Mouse (Mus musculus) left cerebral cortex, adult 2 months (tissue): Measurements from ENCODE around the gene Kbtbd8. TPM values are rescaled to one million over a fixed set of nuclear protein-coding genes. Genes with fewer than 3 reads are reported as not detected.

Source experiments
- DNase-seq, 2 experiments: peaks; one replicate each; pipeline ENCODE4 v3.0.0; 2021 to 2022; ENCODE audit warnings: low spot score in 2 of 2, mixed read lengths in 1 of 2; ENCODE audit errors: extremely low spot score in 1 of 2
- H3K27ac ChIP-seq: fragments of 200-600 bp; 2 replicates; pipeline ENCODE4 v1.8.1; 2022
- H3K4me3 ChIP-seq: fragments of 200-600 bp; 2 replicates; pipeline ENCODE4 v1.8.1; 2022
- CTCF ChIP-seq: fragments of 200-600 bp; IDR thresholded peaks from 2 replicates; pipeline ENCODE4 v1.8.1; 2022; ENCODE audit warnings: antibody characterized with exemption, mild to moderate bottlenecking, moderate library complexity
- intact Hi-C: fragments of 180-260 bp; cut with DNase I; formaldehyde crosslinking; loops from one replicate; pipeline ENCODE4 v1.15.1; 2025
- total RNA-seq, 2 experiments: library from RNA; stranded (reverse); gene quantifications; 2 replicates each; pipeline ENCODE4 v1.2.3; 2021

Gene Kbtbd8
- total RNA-seq, 2 experiments from 2014 or later = 10.1 to 10.4 TPM

- intact Hi-C loops = loop anchor here (5.0 kb wide), 1 partner anchor 86 kb away; no protein-coding TSS in a partner anchor
- H3K27ac ChIP-seq = no peak overlapping the region
- no peak for TF ChIP-seq CTCF
- DNase-seq = no peak
- no peak overlapping the region for H3K4me3 ChIP-seq
Observed at GRCm38 (mm10) chr6:95116513-95116912, 527 bp upstream of the Kbtbd8 start.

- DNase-seq = peak; percentile 92 to 96
- peak; percentile 23 for TF ChIP-seq CTCF
- peak overlapping the region; percentile 93 for H3K27ac ChIP-seq
- intact Hi-C loops = loop anchor here (5.0 kb wide), 1 partner anchor 84 kb away; no protein-coding TSS in a partner anchor
- peak overlapping the region; percentile 80 for H3K4me3 ChIP-seq
Observed at GRCm38 (mm10) chr6:95117614-95118541, 838 bp downstream of the Kbtbd8 start.

GRCm38 (mm10) chr6:95119389-95119788, 2.3 kb downstream of the Kbtbd8 start:
- Histone ChIP-seq H3K4me3 (no peak overlapping the region; the same call in 1 of the 2 replicates), H3K27ac (no peak overlapping the region)
- TF ChIP-seq CTCF = no peak
- intact Hi-C loops = loop anchor here (5.0 kb wide), 1 partner anchor 83 kb away; no protein-coding TSS in a partner anchor
- DNase-seq = no peak

- intact Hi-C loops = no loop called here
- no peak for DNase-seq
- H3K27ac ChIP-seq = no peak overlapping the region
- TF ChIP-seq CTCF = no peak
- H3K4me3 ChIP-seq = no peak overlapping the region
Observed at GRCm38 (mm10) chr6:95149931-95150534, 33.0 kb downstream of the Kbtbd8 start.

- DNase-seq = no peak
- TF ChIP-seq CTCF = no peak
- intact Hi-C loops = no loop called here
Observed at GRCm38 (mm10) chr6:95150885-95151284, 33.8 kb downstream of the Kbtbd8 start.

GRCm38 (mm10) chr6:95151563-95151962, 34.5 kb downstream of the Kbtbd8 start:
- intact Hi-C loops = no loop called here
- no peak for DNase-seq
- no peak for TF ChIP-seq CTCF
- Histone ChIP-seq H3K4me3 (no peak overlapping the region), H3K27ac (no peak overlapping the region)

More at GRCm38 (mm10) chr6:95150885-95151284, 33.8 kb downstream of the Kbtbd8 start:
- H3K27ac ChIP-seq = no peak overlapping the region
- no peak overlapping the region for H3K4me3 ChIP-seq

GRCm38 (mm10) chr6:95163965-95164364, 46.9 kb downstream of the Kbtbd8 start:
- H3K27ac ChIP-seq = no peak overlapping the region
- no peak for TF ChIP-seq CTCF
- intact Hi-C loops = no loop called here
- H3K4me3 ChIP-seq = no peak overlapping the region
- no peak for DNase-seq

- H3K4me3 ChIP-seq = no peak overlapping the region
- H3K27ac ChIP-seq = no peak overlapping the region
- TF ChIP-seq CTCF = no peak
- intact Hi-C loops = no loop called here
- no peak for DNase-seq
Observed at GRCm38 (mm10) chr6:95165630-95166029, 48.6 kb downstream of the Kbtbd8 start.

- Histone ChIP-seq H3K4me3 (no peak overlapping the region), H3K27ac (no peak overlapping the region)
- TF ChIP-seq CTCF = no peak
- no peak for DNase-seq
- intact Hi-C loops = no loop called here
Observed at GRCm38 (mm10) chr6:95167668-95168227, 50.7 kb downstream of the Kbtbd8 start.

GRCm38 (mm10) chr6:95169411-95169810, 52.4 kb downstream of the Kbtbd8 start:
- intact Hi-C loops = no loop called here

GRCm38 (mm10) chr6:95174311-95175143, 57.5 kb downstream of the Kbtbd8 start:
- intact Hi-C loops = no loop called here
- TF ChIP-seq CTCF = no peak
- DNase-seq = no peak
- H3K27ac ChIP-seq = no peak overlapping the region
- H3K4me3 ChIP-seq = no peak overlapping the region

More at GRCm38 (mm10) chr6:95169411-95169810, 52.4 kb downstream of the Kbtbd8 start:
- H3K27ac ChIP-seq = no peak overlapping the region
- TF ChIP-seq CTCF = no peak
- no peak for DNase-seq
- H3K4me3 ChIP-seq = no peak overlapping the region

Other genes starting within 250 kb of the Kbtbd8 start
- gene Gm10234, start 204.9 kb downstream of the Kbtbd8 start, total RNA-seq = not detected